Mouse (Mus musculus): ENCODE measurements around the gene Atp10a. TPM values are rescaled to one million over a fixed set of nuclear protein-coding genes. Genes with fewer than 3 reads are reported as not detected.
"Not testable (repeated sequence)": the region's sequence is repeated elsewhere in the genome, so short reads cannot be mapped to it uniquely, and the experiment has no call there.

The Atp10a gene
- polyA plus RNA-seq, 1 experiment from 2014 or later, result 1.2 TPM

- no peak overlapping the region for H3K27ac ChIP-seq
- no peak overlapping the region for H3K9ac ChIP-seq
- ATAC-seq (replicated peaks), result no peak
- no peak overlapping the region for H3K4me2 ChIP-seq
- no peaks in the 10 kb centered on the region for H3K36me3 ChIP-seq (replicated peaks)
- H3K27me3 ChIP-seq (replicated peaks), result no peaks in the 10 kb centered on the region
- H3K4me1 ChIP-seq, result no peaks in the 10 kb centered on the region
- H3K9me3 ChIP-seq, result no peaks in the 10 kb centered on the region
- H3K4me3 ChIP-seq, result no peak overlapping the region
- WGBS, result 90% methylated on average over 6 of the region's 6 CpGs
Observed at GRCm38 (mm10) chr7:58772048-58772690, 116.2 kb downstream of the Atp10a start.

DNA sequence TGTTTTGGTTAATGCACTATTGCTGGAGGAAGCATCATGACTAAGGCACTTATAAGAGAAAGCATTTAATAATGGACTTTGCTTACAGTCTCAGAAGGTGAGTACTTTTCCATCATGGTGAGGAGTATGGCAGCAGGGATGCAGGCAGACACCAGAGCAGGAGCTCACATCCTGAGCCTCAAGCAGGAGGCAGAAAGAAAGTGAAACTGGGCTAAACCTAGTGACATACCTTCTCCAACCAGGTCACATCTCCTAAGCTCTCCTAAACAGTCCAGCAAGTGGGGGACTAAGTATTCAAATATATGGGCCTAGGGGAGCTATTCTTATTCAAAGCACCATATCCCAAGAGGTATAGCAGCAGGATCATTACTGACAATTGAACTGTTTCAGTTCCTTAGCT, 123.2 kb downstream of the Atp10a start:
- Histone ChIP-seq H3K27me3 (replicated peaks) (no peaks in the 10 kb centered on the region), H3K9ac (no peak overlapping the region), H3K27ac (no peak overlapping the region), H3K9me3 (no peaks in the 10 kb centered on the region), H3K4me1 (no peaks in the 10 kb centered on the region), H3K4me3 (no peak overlapping the region), H3K4me2 (no peak overlapping the region), H3K36me3 (replicated peaks) (no peaks in the 10 kb centered on the region)
- no peak for ATAC-seq (replicated peaks)

DNA sequence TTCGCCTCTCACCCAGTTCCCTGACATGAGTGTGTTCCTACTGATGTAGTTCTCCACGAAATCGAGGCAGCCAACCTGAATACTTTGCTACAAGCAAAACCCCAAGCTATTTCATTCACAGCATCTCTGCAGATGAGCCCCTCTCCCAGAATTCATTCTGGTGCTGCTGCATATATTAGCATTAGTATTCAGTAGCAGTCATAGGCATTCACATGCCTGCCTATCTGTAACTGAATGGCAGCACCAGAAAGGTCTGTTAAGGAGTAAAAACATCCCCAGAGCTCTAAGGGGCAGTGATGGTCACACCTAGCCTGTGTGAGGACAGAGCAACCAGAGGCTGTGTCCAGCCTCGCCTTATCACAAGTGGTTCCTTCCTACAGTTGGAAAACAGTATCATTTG, 131.0 kb downstream of the Atp10a start:
- no peak overlapping the region for H3K4me3 ChIP-seq
- H3K27me3 ChIP-seq (replicated peaks), result no peaks in the 10 kb centered on the region
- ATAC-seq (replicated peaks), result peak; percentile 81
- no peak overlapping the region for H3K4me2 ChIP-seq
- no peaks in the 10 kb centered on the region for H3K36me3 ChIP-seq (replicated peaks)
- H3K27ac ChIP-seq, result peak overlapping the region; percentile 77
- WGBS, result 38% methylated on average over 4 of the region's 4 CpGs
- H3K9ac ChIP-seq, result no peak overlapping the region
- peaks cover 32% of the 10 kb centered on the region for H3K4me1 ChIP-seq
- H3K9me3 ChIP-seq, result no peaks in the 10 kb centered on the region

DNA sequence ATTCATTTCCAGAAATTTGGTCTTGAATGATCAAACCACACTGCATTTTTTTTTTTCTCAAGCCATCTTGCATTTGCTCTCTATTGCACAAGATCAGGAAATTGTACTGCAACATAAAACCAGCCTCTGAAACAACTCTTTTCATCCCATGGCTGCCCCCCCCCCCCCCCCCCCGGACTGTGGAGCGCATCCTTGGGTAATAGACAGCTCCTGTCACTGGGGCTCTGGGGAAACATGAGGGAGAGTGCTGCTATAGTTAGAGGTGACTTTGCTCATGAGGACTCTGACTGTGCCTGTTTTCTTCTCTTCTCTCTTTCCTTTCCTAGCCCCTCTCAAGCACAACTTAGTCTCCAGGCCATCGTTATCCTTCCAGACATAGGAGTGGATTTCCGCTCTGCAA, 131.6 kb downstream of the Atp10a start:
- peaks cover 32% of the 10 kb centered on the region for H3K4me1 ChIP-seq
- H3K4me3 ChIP-seq, result no peak overlapping the region
- H3K27me3 ChIP-seq (replicated peaks), result no peaks in the 10 kb centered on the region
- H3K9ac ChIP-seq, result no peak overlapping the region
- no peaks in the 10 kb centered on the region for H3K9me3 ChIP-seq
- H3K36me3 ChIP-seq (replicated peaks), result no peaks in the 10 kb centered on the region
- 23% methylated on average over 4 of the region's 4 CpGs for WGBS
- no peak; the same call in 1 of the 2 replicates for ATAC-seq (replicated peaks)
- no peak overlapping the region for H3K4me2 ChIP-seq
- peak overlapping the region; percentile 55 for H3K27ac ChIP-seq

GRCm38 (mm10) chr7:58788424-58789261, 132.7 kb downstream of the Atp10a start:
- Histone ChIP-seq H3K4me2 (no peak overlapping the region), H3K36me3 (replicated peaks) (no peaks in the 10 kb centered on the region), H3K27me3 (replicated peaks) (no peaks in the 10 kb centered on the region), H3K9me3 (no peaks in the 10 kb centered on the region), H3K4me1 (peaks cover 32% of the 10 kb centered on the region), H3K9ac (no peak overlapping the region), H3K4me3 (no peak overlapping the region), H3K27ac (peak overlapping the region; percentile 55)
- WGBS, result 33% methylated on average over 7 of the region's 7 CpGs
- ATAC-seq (replicated peaks), result peak; percentile 32; the same call in 1 of the 2 replicates

- Histone ChIP-seq H3K9me3 (no peaks in the 10 kb centered on the region), H3K4me2 (no peak overlapping the region), H3K9ac (no peak overlapping the region), H3K4me1 (no peaks in the 10 kb centered on the region), H3K4me3 (no peak overlapping the region), H3K36me3 (replicated peaks) (no peaks in the 10 kb centered on the region), H3K27ac (no peak overlapping the region), H3K27me3 (replicated peaks) (no peaks in the 10 kb centered on the region)
- 93% methylated on average over 6 of the region's 6 CpGs for WGBS
- no peak for ATAC-seq (replicated peaks)
Observed at GRCm38 (mm10) chr7:58797281-58797680, 141.3 kb downstream of the Atp10a start.

- H3K4me3 ChIP-seq, result no peak overlapping the region
Observed at GRCm38 (mm10) chr7:58800916-58801315, 144.9 kb downstream of the Atp10a start.

DNA sequence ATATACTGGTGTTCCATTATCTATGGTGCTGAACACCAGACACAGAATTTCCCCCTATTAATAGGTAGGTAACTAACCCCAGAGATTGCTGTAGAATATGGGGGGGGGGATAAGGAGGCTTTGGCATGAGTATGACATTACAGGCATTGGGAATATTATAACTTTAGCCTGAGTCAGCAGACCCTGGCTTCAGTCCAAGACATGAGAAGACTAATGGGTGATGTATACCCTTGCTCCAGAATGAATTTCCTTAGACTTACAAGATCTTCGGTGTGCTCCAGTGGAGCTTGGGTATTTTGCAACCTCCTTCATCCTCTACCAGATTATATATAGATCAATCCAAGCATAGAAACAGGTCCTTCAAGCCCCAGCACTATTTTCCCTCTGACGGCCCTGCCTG, 145.8 kb downstream of the Atp10a start:
- Histone ChIP-seq H3K9ac (no peak overlapping the region), H3K4me2 (no peak overlapping the region), H3K27ac (no peak overlapping the region), H3K4me3 (no peak overlapping the region), H3K4me1 (no peaks in the 10 kb centered on the region), H3K36me3 (replicated peaks) (no peaks in the 10 kb centered on the region), H3K27me3 (replicated peaks) (no peaks in the 10 kb centered on the region), H3K9me3 (no peaks in the 10 kb centered on the region)
- 93% methylated on average over 2 of the region's 2 CpGs for WGBS
- no peak for ATAC-seq (replicated peaks)

More at GRCm38 (mm10) chr7:58800916-58801315, 144.9 kb downstream of the Atp10a start:
- no peak for ATAC-seq (replicated peaks)
- Histone ChIP-seq H3K27me3 (replicated peaks) (no peaks in the 10 kb centered on the region), H3K27ac (no peak overlapping the region), H3K9me3 (no peaks in the 10 kb centered on the region), H3K4me2 (no peak overlapping the region), H3K9ac (no peak overlapping the region), H3K36me3 (replicated peaks) (no peaks in the 10 kb centered on the region), H3K4me1 (no peaks in the 10 kb centered on the region)
- WGBS, result 82% methylated on average over 7 of the region's 7 CpGs

DNA sequence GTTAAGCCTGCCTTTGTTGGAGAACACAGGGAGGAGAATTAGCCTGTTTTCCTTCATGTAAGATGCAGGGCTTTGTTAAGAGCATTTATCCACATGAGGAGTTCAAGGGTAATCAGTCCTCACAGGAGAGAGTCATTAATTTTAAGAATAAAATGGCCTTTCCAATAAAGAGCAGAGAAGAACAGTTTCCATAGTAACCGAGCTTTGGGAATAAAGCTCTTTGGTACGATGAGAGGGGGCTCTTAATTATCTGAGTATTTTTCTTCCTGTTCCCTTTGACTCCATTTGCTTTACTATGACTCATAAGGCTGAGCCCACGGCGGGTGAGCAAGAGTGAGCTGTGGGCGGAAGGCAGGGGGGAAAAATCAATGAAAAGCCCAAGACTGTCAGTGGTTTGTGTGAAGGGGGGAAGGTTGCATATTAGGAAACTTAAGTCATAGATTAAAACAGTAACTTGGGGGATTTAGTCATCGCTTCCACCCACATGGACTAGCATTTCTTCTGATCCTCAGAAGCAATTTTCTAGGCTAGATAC, 166.2 kb downstream of the Atp10a start:
- H3K4me1 ChIP-seq, result peaks cover 6% of the 10 kb centered on the region; the same call in 1 of the 2 replicates
- H3K9me3 ChIP-seq, result no peaks in the 10 kb centered on the region
- WGBS, result 32% methylated on average over 6 of the region's 6 CpGs
- H3K27me3 ChIP-seq (replicated peaks), result no peaks in the 10 kb centered on the region
- ATAC-seq (replicated peaks), result peak; percentile 75
- H3K36me3 ChIP-seq (replicated peaks), result no peaks in the 10 kb centered on the region
- no peak overlapping the region for H3K4me2 ChIP-seq
- no peak overlapping the region for H3K9ac ChIP-seq
- H3K4me3 ChIP-seq, result no peak overlapping the region
- H3K27ac ChIP-seq, result 0 out of 2 replicates have a peak overlapping the region, but pooled peaks have one; percentile 42

- H3K9ac ChIP-seq, result no peak overlapping the region
- H3K4me1 ChIP-seq, result peaks cover 6% of the 10 kb centered on the region; the same call in 1 of the 2 replicates
- no peak overlapping the region for H3K4me2 ChIP-seq
- no peak overlapping the region for H3K4me3 ChIP-seq
- H3K36me3 ChIP-seq (replicated peaks), result no peaks in the 10 kb centered on the region
- H3K27ac ChIP-seq, result no peak overlapping the region
- no peaks in the 10 kb centered on the region for H3K9me3 ChIP-seq
- no peaks in the 10 kb centered on the region for H3K27me3 ChIP-seq (replicated peaks)
- no peak for ATAC-seq (replicated peaks)
- 86% methylated on average over 3 of the region's 3 CpGs for whole genome bisulfite sequencing
Observed at GRCm38 (mm10) chr7:58824686-58825085, 168.7 kb downstream of the Atp10a start.

DNA sequence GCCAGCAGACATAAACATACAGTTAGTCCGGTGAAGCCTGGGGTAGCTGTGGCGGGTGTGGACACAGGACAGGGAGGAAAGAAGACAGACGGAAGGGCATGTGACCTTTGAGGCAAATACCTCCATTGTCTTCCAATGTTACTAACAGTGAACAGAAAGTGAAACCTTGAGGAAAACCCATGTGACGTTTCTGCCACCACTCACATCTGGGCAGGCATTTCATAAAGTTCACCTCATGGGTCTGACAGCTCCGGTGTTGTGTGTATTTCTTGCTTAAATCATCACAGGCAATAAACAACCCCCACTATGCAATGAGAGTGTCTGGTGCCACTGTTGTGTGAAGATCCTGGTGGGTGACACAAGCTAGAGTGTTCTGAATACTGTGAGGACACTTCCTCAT, 173.1 kb downstream of the Atp10a start:
- Histone ChIP-seq H3K4me3 (no peak overlapping the region), H3K36me3 (replicated peaks) (no peaks in the 10 kb centered on the region), H3K27me3 (replicated peaks) (no peaks in the 10 kb centered on the region), H3K9ac (no peak overlapping the region), H3K4me2 (no peak overlapping the region), H3K27ac (no peak overlapping the region), H3K4me1 (no peaks in the 10 kb centered on the region), H3K9me3 (no peaks in the 10 kb centered on the region)
- ATAC-seq (replicated peaks), result no peak
- 81% methylated on average over 5 of the region's 5 CpGs for WGBS

DNA sequence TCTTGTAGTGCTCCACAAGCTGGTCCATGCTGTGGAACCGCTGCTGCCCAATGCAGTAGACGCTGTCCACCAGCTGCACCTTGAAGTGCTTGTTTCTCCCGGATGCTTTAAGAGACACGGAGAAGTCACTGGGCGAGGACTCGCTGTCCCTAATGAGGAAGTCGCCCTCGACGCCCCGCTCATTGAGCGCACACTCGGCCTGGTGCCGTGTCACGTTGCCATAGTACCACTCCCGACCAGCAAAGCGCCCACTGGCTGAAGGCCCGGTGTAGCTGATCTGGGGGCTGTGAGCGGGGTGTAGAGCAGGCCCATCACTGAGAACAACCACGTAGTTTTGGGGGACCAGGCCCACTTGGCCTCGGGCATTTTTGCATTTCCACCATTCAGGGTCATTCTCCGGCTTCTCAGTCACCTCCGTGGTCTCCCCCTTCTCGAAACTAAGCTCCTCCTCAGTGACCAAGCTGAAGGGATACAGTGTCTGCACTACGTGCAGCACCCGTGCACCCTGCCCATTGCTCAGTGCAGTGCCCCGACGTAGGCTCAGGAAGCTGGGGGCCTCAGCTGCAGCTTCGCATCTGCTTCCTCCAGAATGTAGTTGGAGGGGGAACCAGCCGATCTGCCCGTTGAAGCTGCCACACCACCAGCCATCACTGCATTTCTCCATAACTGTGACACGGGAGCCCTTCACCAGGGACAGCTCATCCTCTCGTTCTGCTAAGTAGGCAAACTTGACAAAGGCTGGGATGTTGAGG, 181.1 kb downstream of the Atp10a start:
- H3K27me3 ChIP-seq (replicated peaks); H3K9me3 ChIP-seq; H3K27ac ChIP-seq; H3K4me3 ChIP-seq; H3K36me3 ChIP-seq (replicated peaks); H3K4me1 ChIP-seq; H3K4me2 ChIP-seq; H3K9ac ChIP-seq: not testable (repeated sequence)
- 94% methylated on average over 32 of the region's 32 CpGs for WGBS
- ATAC-seq (replicated peaks), result 0 out of 2 replicates have a peak, but pooled peaks have one; percentile 31

Data from midbrain, embryonic 15.5 days (tissue).